In the genomic region with DNA sequence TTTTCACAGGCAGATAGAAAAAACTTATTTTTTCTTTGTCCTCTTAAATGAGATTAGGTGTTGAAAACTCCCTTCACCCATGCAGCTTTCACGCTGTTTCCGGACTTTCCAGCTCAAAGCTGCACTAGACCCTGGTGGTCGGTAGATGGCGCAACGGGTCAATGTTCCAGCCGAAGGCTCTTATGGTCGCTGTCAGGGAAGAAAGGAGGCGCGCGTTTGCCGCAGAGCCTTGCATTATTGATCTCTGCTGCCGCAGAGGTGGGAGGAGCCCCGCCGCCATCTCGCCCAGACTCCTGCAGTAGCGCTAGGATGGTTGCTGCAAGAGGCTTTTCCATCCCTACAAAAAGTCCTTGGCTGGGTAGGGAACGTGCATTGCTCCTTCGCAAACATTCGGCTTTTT, we compare ENCODE assay signal across 8 mouse cellular contexts. TPM values are rescaled to one million over a fixed set of nuclear protein-coding genes. Genes with fewer than 3 reads are reported as not detected.
DNase-seq lines count a peak whose midpoint lies in the region; ATAC-seq and TF ChIP-seq lines count a peak whose summit lies in the region.

No protein-coding gene starts in this region.

- no peaks in the 10 kb centered on the region for H3K9me3 ChIP-seq in CH12.LX (replicated peaks; ENCODE audit: low read length)
- no peaks in the 10 kb centered on the region for H3K9me3 ChIP-seq in forebrain, embryonic 11.5 days (ENCODE audit: control insufficient read depth, low read length)
- no peaks in the 10 kb centered on the region for H3K9me3 ChIP-seq in heart, embryonic 16.5 days (replicated peaks; ENCODE audit: control insufficient read depth, low read length)
- H3K9me3 ChIP-seq in liver, embryonic 15.5 days (replicated peaks), result no peaks in the 10 kb centered on the region
- no peaks in the 10 kb centered on the region for H3K9me3 ChIP-seq in neural tube, embryonic 12.5 days

- TF ChIP-seq POLR2A in CH12.LX (IDR thresholded peaks at IDR 0.05; ENCODE audit: low read depth, low read length), result peak; percentile 45

- peaks cover 6 to 36% of the 10 kb centered on the region in 2 experiments; a peak in 3 of 4 replicates for H3K4me1 ChIP-seq in CH12.LX (ENCODE audit: control insufficient read depth in 1 of 2, insufficient read depth in 2 of 2)
- peaks cover 5% of the 10 kb centered on the region for H3K4me1 ChIP-seq in forebrain, embryonic 11.5 days (replicated peaks; ENCODE audit: control insufficient read depth, insufficient read depth, low read length)
- H3K4me1 ChIP-seq in heart, embryonic 16.5 days (ENCODE audit: control insufficient read depth, insufficient read depth, low read length), result peaks cover 4% of the 10 kb centered on the region
- peaks cover 33% of the 10 kb centered on the region for H3K4me1 ChIP-seq in liver, embryonic 15.5 days (replicated peaks)
- H3K4me1 ChIP-seq in neural tube, embryonic 12.5 days, result peaks cover 26% of the 10 kb centered on the region

- no peaks in the 10 kb centered on the region for H3K27me3 ChIP-seq in CH12.LX (replicated peaks)
- H3K27me3 ChIP-seq in forebrain, embryonic 11.5 days (ENCODE audit: control insufficient read depth, insufficient read depth, low read length), result peaks cover 4% of the 10 kb centered on the region; the same call in 1 of the 2 replicates
- no peaks in the 10 kb centered on the region for H3K27me3 ChIP-seq in heart, embryonic 16.5 days (ENCODE audit: control insufficient read depth, insufficient read depth, low read length)
- peaks cover 36% of the 10 kb centered on the region for H3K27me3 ChIP-seq in liver, embryonic 15.5 days
- no peaks in the 10 kb centered on the region for H3K27me3 ChIP-seq in neural tube, embryonic 12.5 days (replicated peaks)

- H3K9ac ChIP-seq in CH12.LX (ENCODE audit: insufficient read depth, low read depth), result peak overlapping the region; percentile 79
- peak overlapping the region; percentile 54 for H3K9ac ChIP-seq in forebrain, embryonic 11.5 days (ENCODE audit: low read length)
- peak overlapping the region; percentile 59 for H3K9ac ChIP-seq in heart, embryonic 16.5 days (ENCODE audit: low read length)
- no peak overlapping the region for H3K9ac ChIP-seq in liver, embryonic 15.5 days
- H3K9ac ChIP-seq in neural tube, embryonic 12.5 days, result 0 out of 2 replicates have a peak overlapping the region, but pooled peaks have one; percentile 49

- no peak overlapping the region for H3K27ac ChIP-seq in CH12.LX (ENCODE audit: insufficient read depth, low read depth)
- H3K27ac ChIP-seq in forebrain, embryonic 11.5 days (ENCODE audit: low read depth, low read length), result peak overlapping the region; percentile 86
- peak overlapping the region; percentile 64 for H3K27ac ChIP-seq in heart, embryonic 16.5 days (ENCODE audit: low read length)
- peak overlapping the region; percentile 67; the same call in 1 of the 2 replicates for H3K27ac ChIP-seq in liver, embryonic 15.5 days (replicated peaks)
- H3K27ac ChIP-seq in neural tube, embryonic 12.5 days, result peak overlapping the region; percentile 88

- in situ Hi-C loops in CH12.LX (cut with MboI; ENCODE audit: low pct_ligation_motif_present, low pct_unique_long_range_greater_than_20kb, low sequenced_read_pairs), result loop anchor here (10.0 kb wide), 1 partner anchor 64 kb away; no protein-coding TSS in a partner anchor

- dilution Hi-C loops in CH12.LX (cut with MboI; ENCODE audit: extremely low pct_ligation_motif_present, extremely low pct_unique_long_range_greater_than_20kb, low sequenced_read_pairs), result no loop called here

- peak overlapping the region; percentile 59 to 77 (median 73) for H3K4me3 ChIP-seq in CH12.LX (replicated peaks in 1 of 3; ENCODE audit: low read depth in 2 of 3, low read length in 2 of 3, poor library complexity in 1 of 3)
- H3K4me3 ChIP-seq in forebrain, embryonic 11.5 days (ENCODE audit: low read depth, low read length), result peak overlapping the region; percentile 29
- H3K4me3 ChIP-seq in heart, embryonic 16.5 days (ENCODE audit: low read length), result peak overlapping the region; percentile 61
- peak overlapping the region; percentile 55 for H3K4me3 ChIP-seq in liver, embryonic 15.5 days (replicated peaks)
- H3K4me3 ChIP-seq in neural tube, embryonic 12.5 days, result peak overlapping the region; percentile 40

- under 1% methylated on average over 19 of the region's 19 CpGs for WGBS in forebrain, embryonic 11.5 days
- under 1% methylated on average over 19 of the region's 19 CpGs for WGBS in heart, embryonic 16.5 days
- WGBS in liver, embryonic 15.5 days (ENCODE audit: insufficient replicate concordance), result 0% methylated on average over 19 of the region's 19 CpGs
- WGBS in neural tube, embryonic 12.5 days, result under 1% methylated on average over 19 of the region's 19 CpGs

- peak; percentile 92 for ATAC-seq in forebrain, embryonic 11.5 days (replicated peaks; ENCODE audit: low FRiP score)
- ATAC-seq in heart, embryonic 16.5 days (replicated peaks; ENCODE audit: extremely low read depth, insufficient read depth, low FRiP score), result peak; percentile 88
- peak; percentile 77 for ATAC-seq in liver, embryonic 15.5 days (ENCODE audit: insufficient read depth)
- peak; percentile 96 for ATAC-seq in neural tube, embryonic 12.5 days (ENCODE audit: low FRiP score, low read depth)

- TF ChIP-seq RAD21 in CH12.LX (IDR thresholded peaks at IDR 0.05; ENCODE audit: low read depth, low read length), result peak; percentile 93

- TF ChIP-seq CTCF in CH12.LX (conservative IDR thresholded peaks at IDR 0.05 in 1 of 2, IDR thresholded peaks at IDR 0.05 in 1 of 2; ENCODE audit: low read depth in 2 of 2, low read length in 2 of 2), result peak; percentile 72 to 98

- no peak for TF ChIP-seq EP300 in CH12.LX (IDR thresholded peaks at IDR 0.05; ENCODE audit: low read length)

- no peaks in the 10 kb centered on the region for H3K79me2 ChIP-seq in CH12.LX (replicated peaks; ENCODE audit: control insufficient read depth, extremely low read depth, insufficient read depth, poor library complexity, severe bottlenecking)

- peak overlapping the region; percentile 90 for H3K4me2 ChIP-seq in CH12.LX (ENCODE audit: insufficient read depth, low read depth, poor library complexity, severe bottlenecking)
- H3K4me2 ChIP-seq in forebrain, embryonic 11.5 days (ENCODE audit: low read depth, low read length, severe bottlenecking), result peak overlapping the region; percentile 71
- peak overlapping the region; percentile 83 for H3K4me2 ChIP-seq in heart, embryonic 16.5 days (ENCODE audit: low read depth, low read length)
- H3K4me2 ChIP-seq in liver, embryonic 15.5 days, result peak overlapping the region; percentile 79
- peak overlapping the region; percentile 68 for H3K4me2 ChIP-seq in neural tube, embryonic 12.5 days (replicated peaks)

- H3K36me3 ChIP-seq in CH12.LX (replicated peaks in 1 of 2; ENCODE audit: control insufficient read depth in 1 of 2, insufficient read depth in 1 of 2, low read length in 1 of 2), result no peaks in the 10 kb centered on the region
- no peaks in the 10 kb centered on the region for H3K36me3 ChIP-seq in forebrain, embryonic 11.5 days (ENCODE audit: control insufficient read depth, insufficient read depth, low read length)
- H3K36me3 ChIP-seq in heart, embryonic 16.5 days (ENCODE audit: control insufficient read depth, insufficient read depth), result no peaks in the 10 kb centered on the region
- H3K36me3 ChIP-seq in liver, embryonic 15.5 days (replicated peaks), result no peaks in the 10 kb centered on the region
- no peaks in the 10 kb centered on the region for H3K36me3 ChIP-seq in neural tube, embryonic 12.5 days

- peak; percentile 94 for DNase-seq in CH12.LX (ENCODE audit: extremely low read depth)
- DNase-seq in c-Kit-positive CD71-positive TER-119-negative erythroid progenitor cells, embryonic 14.5 days (ENCODE audit: low read depth), result peak; percentile 82
- DNase-seq in forebrain, embryonic 11.5 days (ENCODE audit: low spot score), result peak; percentile 95
- DNase-seq in kidney, postnatal 36 days, result peak; percentile 90 to 94
- peak; percentile 90 for DNase-seq in telencephalon, adult 2 months (ENCODE audit: low read depth, low spot score)

TF ChIP-seq in CH12.LX, 34 proteins besides CTCF, POLR2A, EP300 and RAD21 (continues in another document):
- peak; percentile 62 for TF ChIP-seq MEF2A (IDR thresholded peaks at IDR 0.05; ENCODE audit: borderline replicate concordance, low read depth, low read length)
- TF ChIP-seq E2F4 (IDR thresholded peaks at IDR 0.05; ENCODE audit: insufficient replicate concordance, low read depth, low read length), result no peak
- TF ChIP-seq CHD1 (IDR thresholded peaks at IDR 0.05; ENCODE audit: low read depth, low read length), result no peak
- no peak for TF ChIP-seq USF2 (conservative IDR thresholded peaks at IDR 0.05; ENCODE audit: low read depth, low read length)
- peak; percentile 86 for TF ChIP-seq ELF1 (IDR thresholded peaks at IDR 0.05; ENCODE audit: low read depth, low read length)
- no peak for TF ChIP-seq JUN (IDR thresholded peaks at IDR 0.05; ENCODE audit: insufficient read depth, low read depth, low read length)

RNA-seq across cellular contexts. Expression of gene Ccn6, which starts 7.5 kb away (rescaled TPM):
- total RNA-seq in CH12.LX (2012; rRNA removed), result not detected in 2 replicates
- total RNA-seq in CH12.LX (2014; rRNA removed), result not detected in 2 replicates
- 0.33 and 0.48 TPM in 2 replicates for polyA plus RNA-seq in CH12.LX (2012; ENCODE audit: insufficient read length, low read depth)
- 0.27 and 0.31 TPM in 2 replicates for polyA plus RNA-seq in forebrain, embryonic 11.5 days (2014; fragmentation: Nextera tagmentation; extraction: Ambion mirVana)
- polyA plus RNA-seq in heart, embryonic 16.5 days (2015; fragmentation: Nextera tagmentation; extraction: Ambion mirVana), result 0.15 and 0.26 TPM in 2 replicates
- 0.10 TPM in 1 of 2 replicates, not detected in the other for polyA plus RNA-seq in liver, embryonic 15.5 days (2015; fragmentation: Nextera tagmentation; extraction: Ambion mirVana)
- polyA plus RNA-seq in neural tube, embryonic 12.5 days (2016; fragmentation: Nextera tagmentation; extraction: Ambion mirVana), result 0.42 and 0.67 TPM in 2 replicates

RNA-seq across cellular contexts. Expression of gene Tube1, which starts 37.4 kb away (rescaled TPM):
- 8.4 and 11.7 TPM in 2 replicates for total RNA-seq in CH12.LX (2012; rRNA removed)
- 16.1 and 16.7 TPM in 2 replicates for total RNA-seq in CH12.LX (2014; rRNA removed)
- polyA plus RNA-seq in CH12.LX (2012; ENCODE audit: insufficient read length, low read depth), result 13.3 and 14.6 TPM in 2 replicates
- 23.2 and 25.4 TPM in 2 replicates for polyA plus RNA-seq in forebrain, embryonic 11.5 days (2014; fragmentation: Nextera tagmentation; extraction: Ambion mirVana)
- polyA plus RNA-seq in heart, embryonic 16.5 days (2015; fragmentation: Nextera tagmentation; extraction: Ambion mirVana), result 7.9 and 11.9 TPM in 2 replicates
- 4.4 and 4.9 TPM in 2 replicates for polyA plus RNA-seq in liver, embryonic 15.5 days (2015; fragmentation: Nextera tagmentation; extraction: Ambion mirVana)
- 14.5 and 17.1 TPM in 2 replicates for polyA plus RNA-seq in neural tube, embryonic 12.5 days (2016; fragmentation: Nextera tagmentation; extraction: Ambion mirVana)

RNA-seq across cellular contexts. Expression of gene Fam229b, which starts 37.4 kb away (rescaled TPM):
- 8.2 and 11.2 TPM in 2 replicates for total RNA-seq in CH12.LX (2012; rRNA removed)
- 17.3 and 18.3 TPM in 2 replicates for total RNA-seq in CH12.LX (2014; rRNA removed)
- polyA plus RNA-seq in CH12.LX (2012; ENCODE audit: insufficient read length, low read depth), result 6.2 and 6.9 TPM in 2 replicates
- polyA plus RNA-seq in forebrain, embryonic 11.5 days (2014; fragmentation: Nextera tagmentation; extraction: Ambion mirVana), result 12.5 and 13.3 TPM in 2 replicates
- 8.7 and 10.7 TPM in 2 replicates for polyA plus RNA-seq in heart, embryonic 16.5 days (2015; fragmentation: Nextera tagmentation; extraction: Ambion mirVana)
- polyA plus RNA-seq in liver, embryonic 15.5 days (2015; fragmentation: Nextera tagmentation; extraction: Ambion mirVana), result 0.89 and 0.91 TPM in 2 replicates
- 20.3 and 24.0 TPM in 2 replicates for polyA plus RNA-seq in neural tube, embryonic 12.5 days (2016; fragmentation: Nextera tagmentation; extraction: Ambion mirVana)
